ENCODE assay signal across 8 mouse cellular contexts in the genomic region with DNA sequence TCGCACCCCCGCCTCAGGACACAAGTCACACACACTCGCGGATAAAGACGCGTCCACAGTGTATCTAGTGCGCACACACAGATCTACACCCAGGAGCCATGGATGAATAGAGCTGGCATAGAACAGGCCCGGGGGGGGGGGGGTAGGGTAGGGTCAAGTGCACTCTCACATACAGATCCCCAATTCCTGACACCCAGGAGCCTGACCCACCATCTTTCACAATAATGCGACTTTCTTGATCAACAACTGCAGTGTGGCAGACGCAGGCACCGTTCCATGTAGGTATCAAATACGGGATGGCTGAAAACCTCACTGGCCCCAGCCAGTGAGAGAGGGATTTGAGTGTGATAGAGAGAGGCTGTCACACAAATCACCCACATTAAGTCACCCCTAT. TPM values are rescaled to one million over a fixed set of nuclear protein-coding genes. Genes with fewer than 3 reads are reported as not detected.
DNase-seq lines count a peak whose midpoint lies in the region; ATAC-seq and TF ChIP-seq lines count a peak whose summit lies in the region.

No protein-coding gene starts in this region.

- no peak overlapping the region for H3K27ac ChIP-seq in heart, embryonic 11.5 days (ENCODE audit: low read depth, low read length)
- H3K27ac ChIP-seq in forebrain, embryonic 14.5 days (ENCODE audit: low read depth, low read length) = no peak overlapping the region
- H3K27ac ChIP-seq in liver, embryonic 14.5 days = no peak overlapping the region

- intact Hi-C loops in heart, postnatal 36 days (cut with DNase I) = no loop called here

- no peaks in the 10 kb centered on the region for H3K27me3 ChIP-seq in heart, embryonic 11.5 days (ENCODE audit: control insufficient read depth, insufficient read depth, low read length)
- H3K27me3 ChIP-seq in E14TG2a.4 (ENCODE audit: insufficient read depth, low read length) = peaks cover 23% of the 10 kb centered on the region
- no peaks in the 10 kb centered on the region for H3K27me3 ChIP-seq in forebrain, embryonic 14.5 days (replicated peaks; ENCODE audit: control insufficient read depth, insufficient read depth, low read length)
- peaks cover 8% of the 10 kb centered on the region for H3K27me3 ChIP-seq in liver, embryonic 14.5 days (ENCODE audit: control insufficient read depth, insufficient read depth, low read length)

- TF ChIP-seq CTCF in E14TG2a.4 (conservative IDR thresholded peaks at IDR 0.05; ENCODE audit: low read length) = no peak
- no peak for TF ChIP-seq CTCF in liver, embryonic 14.5 days (IDR thresholded peaks at IDR 0.05; ENCODE audit: low read depth)

- peak overlapping the region; percentile 96 for H3K4me2 ChIP-seq in heart, embryonic 11.5 days
- H3K4me2 ChIP-seq in forebrain, embryonic 14.5 days (ENCODE audit: low read length) = peak overlapping the region; percentile 89
- H3K4me2 ChIP-seq in liver, embryonic 14.5 days (ENCODE audit: low read depth) = peak overlapping the region; percentile 49

- TF ChIP-seq EP300 in liver, embryonic 14.5 days (IDR thresholded peaks at IDR 0.05; ENCODE audit: low read depth) = no peak

- DNase-seq in heart, postnatal 36 days = no peak
- no peak for DNase-seq in forebrain, embryonic 14.5 days (ENCODE audit: low spot score)
- no peak for DNase-seq in liver, embryonic 14.5 days (ENCODE audit: low read depth in 3 of 3, low spot score in 3 of 3)
- DNase-seq in gastrocnemius, postnatal 4 days (ENCODE audit: low spot score in 2 of 2) = no peak
- no peak for DNase-seq in layer of hippocampus, adult 8-10 months (ENCODE audit: low spot score in 2 of 2)
- DNase-seq in left cerebral cortex, adult 18-20 months (ENCODE audit: low spot score in 2 of 2) = no peak

- H3K9me3 ChIP-seq in heart, embryonic 11.5 days (replicated peaks; ENCODE audit: control insufficient read depth, low read length) = no peaks in the 10 kb centered on the region
- peaks cover 14% of the 10 kb centered on the region for H3K9me3 ChIP-seq in E14TG2a.4 (ENCODE audit: low read length)
- no peaks in the 10 kb centered on the region for H3K9me3 ChIP-seq in forebrain, embryonic 14.5 days (replicated peaks; ENCODE audit: control insufficient read depth, low read length)
- no peaks in the 10 kb centered on the region for H3K9me3 ChIP-seq in liver, embryonic 14.5 days (ENCODE audit: control insufficient read depth, low read length)

- H3K9ac ChIP-seq in heart, embryonic 11.5 days (ENCODE audit: low read depth, low read length) = peak overlapping the region; percentile 79
- H3K9ac ChIP-seq in forebrain, embryonic 14.5 days (ENCODE audit: low read length) = peak overlapping the region; percentile 82
- no peak overlapping the region for H3K9ac ChIP-seq in liver, embryonic 14.5 days (replicated peaks)

- peaks cover 4% of the 10 kb centered on the region for H3K36me3 ChIP-seq in heart, embryonic 11.5 days (ENCODE audit: control insufficient read depth, insufficient read depth, low read length)
- H3K36me3 ChIP-seq in E14TG2a.4 (ENCODE audit: insufficient read depth, low read length) = peaks cover 14% of the 10 kb centered on the region
- H3K36me3 ChIP-seq in forebrain, embryonic 14.5 days (ENCODE audit: control insufficient read depth, insufficient read depth, low read length) = peaks cover 5% of the 10 kb centered on the region
- H3K36me3 ChIP-seq in liver, embryonic 14.5 days (replicated peaks; ENCODE audit: control insufficient read depth, insufficient read depth, low read depth) = no peaks in the 10 kb centered on the region

- WGBS in heart, embryonic 11.5 days (ENCODE audit: insufficient replicate concordance) = 2% methylated on average over 12 of the region's 12 CpGs
- WGBS in forebrain, embryonic 14.5 days = 2% methylated on average over 12 of the region's 12 CpGs
- WGBS in liver, embryonic 14.5 days (ENCODE audit: insufficient replicate concordance) = 14% methylated on average over 12 of the region's 12 CpGs

- peak overlapping the region; percentile 51 for H3K4me3 ChIP-seq in heart, embryonic 11.5 days (ENCODE audit: low read depth, low read length)
- peak overlapping the region; percentile 79 for H3K4me3 ChIP-seq in E14TG2a.4 (replicated peaks; ENCODE audit: low read length)
- peak overlapping the region; percentile 53 for H3K4me3 ChIP-seq in forebrain, embryonic 14.5 days (ENCODE audit: low read depth, low read length)
- peak overlapping the region; percentile 30 to 44 for H3K4me3 ChIP-seq in liver, embryonic 14.5 days (ENCODE audit: insufficient read depth in 1 of 2, low read depth in 2 of 2, low read length in 2 of 2)

- ATAC-seq in heart, embryonic 11.5 days (replicated peaks; ENCODE audit: insufficient number of reproducible peaks, low FRiP score, low TSS enrichment) = no peak; the same call in 1 of the 2 replicates
- no peak; the same call in 1 of the 2 replicates for ATAC-seq in forebrain, embryonic 14.5 days
- ATAC-seq in liver, embryonic 14.5 days (ENCODE audit: insufficient read depth) = no peak

- peaks cover 26% of the 10 kb centered on the region for H3K4me1 ChIP-seq in heart, embryonic 11.5 days (ENCODE audit: control insufficient read depth, insufficient read depth, low read length)
- peaks cover 44% of the 10 kb centered on the region for H3K4me1 ChIP-seq in E14TG2a.4 (replicated peaks; ENCODE audit: low read depth, low read length)
- peaks cover 12% of the 10 kb centered on the region for H3K4me1 ChIP-seq in forebrain, embryonic 14.5 days (ENCODE audit: control insufficient read depth, insufficient read depth, low read length)
- H3K4me1 ChIP-seq in liver, embryonic 14.5 days (replicated peaks; ENCODE audit: control insufficient read depth in 2 of 2, insufficient read depth in 2 of 2, low read length in 1 of 2) = no peaks in the 10 kb centered on the region; a peak in 1 of 4 replicates

RNA-seq across cellular contexts. Expression of a gene that starts 31.6 kb away (rescaled TPM):
- polyA plus RNA-seq in heart, embryonic 11.5 days (2014; fragmentation: Nextera tagmentation; extraction: Ambion mirVana) = 2.3 and 3.0 TPM in 2 replicates
- 1 to 10 TPM; 2.1 to 3.1 TPM for total RNA-seq in heart, postnatal 36 days (2021)
- polyA plus RNA-seq in forebrain, embryonic 14.5 days (2014; fragmentation: Nextera tagmentation; extraction: Ambion mirVana) = 2.6 TPM in 2 replicates
- polyA plus RNA-seq in liver, embryonic 14.5 days (2012; rRNA removed) = 12.2 and 17.2 TPM in 2 replicates
- 11.7 and 14.7 TPM in 2 replicates for polyA plus RNA-seq in liver, embryonic 14.5 days (2014; fragmentation: Nextera tagmentation; extraction: Ambion mirVana)
- 10 to 100 TPM; 14.5 to 15.5 TPM for total RNA-seq in gastrocnemius, postnatal 4 days (2021)
- 10 to 100 TPM; 11.6 to 14.1 (median 12.8) TPM for total RNA-seq in layer of hippocampus, adult 8-10 months (2022)
- total RNA-seq in left cerebral cortex, adult 18-20 months (2021) = 10 to 100 TPM; 13.2 to 21.8 TPM

RNA-seq across cellular contexts. Expression of a gene that starts 37.1 kb away (rescaled TPM):
- polyA plus RNA-seq in heart, embryonic 11.5 days (2014; fragmentation: Nextera tagmentation; extraction: Ambion mirVana) = 8.5 and 8.8 TPM in 2 replicates
- total RNA-seq in heart, postnatal 36 days (2021) = 10 to 100 TPM; 24.3 to 29.9 TPM
- 8.0 and 8.8 TPM in 2 replicates for polyA plus RNA-seq in forebrain, embryonic 14.5 days (2014; fragmentation: Nextera tagmentation; extraction: Ambion mirVana)
- polyA plus RNA-seq in liver, embryonic 14.5 days (2012; rRNA removed) = 1.7 and 2.0 TPM in 2 replicates
- polyA plus RNA-seq in liver, embryonic 14.5 days (2014; fragmentation: Nextera tagmentation; extraction: Ambion mirVana) = 0.70 and 0.72 TPM in 2 replicates
- total RNA-seq in gastrocnemius, postnatal 4 days (2021) = 10 to 100 TPM; 40.4 to 43.6 TPM
- 100 to 1,000 TPM; 149 to 173 (median 162) TPM for total RNA-seq in layer of hippocampus, adult 8-10 months (2022)
- total RNA-seq in left cerebral cortex, adult 18-20 months (2021) = 100 to 1,000 TPM; 136 to 141 TPM
